Mouse (Mus musculus) layer of hippocampus, adult 9-10 months (tissue): ENCODE measurements around the gene Ccdc177.
A peak's percentile ranks its signal among the peaks of the same experiment; 100 is the strongest.

ENCODE experiments used
- DNase-seq: peaks from one replicate; pipeline ENCODE4 v3.0.0; 2022; ENCODE audit warnings: low spot score

Ccdc177 gene

DNA sequence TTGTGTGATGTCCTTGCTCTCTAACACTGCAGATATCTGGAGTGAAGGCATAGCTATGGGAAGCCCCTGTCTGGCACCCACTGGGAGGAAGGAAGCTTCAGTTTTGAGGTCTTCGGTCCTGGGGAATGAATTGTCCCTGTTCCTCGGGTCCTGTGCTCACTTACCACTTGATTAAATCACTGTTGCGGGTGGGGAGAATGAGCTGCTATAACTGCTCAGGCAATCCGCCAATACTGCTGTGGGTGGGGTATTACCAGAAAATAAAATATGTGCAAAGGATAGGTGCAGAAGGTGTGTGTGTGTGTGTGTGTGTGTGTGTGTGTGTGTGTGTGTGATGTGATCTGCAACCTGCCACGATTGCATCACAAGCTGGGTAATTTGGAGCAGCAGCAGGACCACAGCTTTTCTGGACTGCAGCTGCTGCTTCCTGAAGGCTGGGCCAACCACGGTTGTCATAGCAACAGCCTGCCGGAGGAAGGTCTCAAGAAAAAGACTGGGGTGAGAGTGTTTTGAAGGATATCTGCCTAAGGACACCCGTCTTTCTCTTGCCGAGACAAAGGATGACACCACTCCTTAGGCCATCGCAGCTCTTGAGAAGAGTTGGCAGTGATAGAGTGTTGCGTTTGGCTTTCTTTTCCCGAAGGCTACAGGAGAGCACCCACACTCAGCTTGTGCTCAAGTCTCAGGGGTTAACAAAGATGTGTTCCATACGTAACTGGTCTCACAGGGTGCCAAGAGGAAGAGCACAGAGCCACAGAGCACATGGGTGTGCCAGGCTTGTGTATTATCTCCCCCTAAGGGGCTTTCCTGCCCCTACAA lies 23.8 kb downstream of the Ccdc177 start:
- DNase-seq, result no peak

DNA sequence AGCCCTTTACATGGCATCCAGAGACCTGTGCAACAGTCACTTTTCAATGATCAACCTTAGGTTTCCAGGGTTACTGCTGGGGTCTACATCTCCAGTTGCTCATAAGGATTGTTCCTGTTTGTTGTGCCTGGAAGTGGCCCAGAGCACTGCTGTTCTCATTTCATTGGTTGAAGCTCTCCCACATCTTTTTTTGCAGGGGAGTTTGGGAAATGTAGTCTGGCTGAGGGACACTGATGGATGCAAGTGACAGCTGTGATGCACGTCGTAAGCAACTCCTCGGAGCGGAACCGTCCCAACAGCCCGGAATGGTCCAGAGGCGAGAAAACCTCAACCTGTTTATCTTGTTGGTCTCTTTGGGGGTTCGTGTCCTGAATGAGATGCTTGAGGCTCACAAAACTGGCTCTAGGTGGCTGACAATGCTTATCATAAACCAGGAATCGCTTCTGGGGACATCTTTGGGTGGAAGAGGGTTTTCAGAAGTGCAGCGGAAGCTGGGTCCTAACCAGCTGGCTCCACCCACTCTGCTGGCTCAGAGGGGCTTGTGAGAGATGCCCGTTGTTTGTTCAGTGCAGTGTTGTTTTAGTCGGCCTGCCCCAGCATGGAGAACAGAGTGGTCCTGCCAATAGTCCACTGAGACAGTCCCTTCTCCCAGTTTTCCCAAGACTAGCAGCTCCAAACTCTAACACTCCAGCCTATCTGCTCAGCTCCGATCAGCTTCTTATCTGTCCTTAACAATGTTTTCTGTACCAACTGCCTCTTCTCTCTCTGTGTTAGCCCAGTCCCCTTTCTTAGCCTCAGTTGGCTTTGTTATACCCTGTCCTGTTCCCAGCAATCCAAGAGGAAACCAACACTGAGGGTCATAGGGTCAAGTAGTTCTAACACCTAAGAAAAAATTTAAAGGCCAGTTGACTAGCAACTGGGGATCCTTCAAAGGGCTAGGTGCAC lies 25.7 kb downstream of the Ccdc177 start:
- DNase-seq, result no peak

DNA sequence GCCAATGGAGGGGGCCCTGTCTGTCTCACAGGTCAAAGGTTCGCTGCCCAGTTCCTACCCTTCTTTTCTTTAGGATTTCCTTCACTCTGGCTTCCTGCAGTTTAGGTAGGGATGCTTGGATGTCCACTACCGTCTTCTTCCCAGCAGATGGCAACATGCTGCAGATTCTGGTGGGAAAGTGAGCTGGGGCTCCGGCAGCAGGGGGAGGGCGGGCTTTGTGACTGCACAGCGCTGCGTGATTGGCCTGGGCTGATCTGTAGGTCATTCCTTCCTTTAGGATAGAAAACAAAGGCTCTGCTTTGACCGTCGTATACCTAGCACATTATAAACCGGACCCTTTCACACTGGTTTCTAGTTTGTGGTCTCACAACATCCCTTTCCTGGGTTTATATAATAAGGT lies 29.9 kb downstream of the Ccdc177 start:
- DNase-seq, result no peak

DNA sequence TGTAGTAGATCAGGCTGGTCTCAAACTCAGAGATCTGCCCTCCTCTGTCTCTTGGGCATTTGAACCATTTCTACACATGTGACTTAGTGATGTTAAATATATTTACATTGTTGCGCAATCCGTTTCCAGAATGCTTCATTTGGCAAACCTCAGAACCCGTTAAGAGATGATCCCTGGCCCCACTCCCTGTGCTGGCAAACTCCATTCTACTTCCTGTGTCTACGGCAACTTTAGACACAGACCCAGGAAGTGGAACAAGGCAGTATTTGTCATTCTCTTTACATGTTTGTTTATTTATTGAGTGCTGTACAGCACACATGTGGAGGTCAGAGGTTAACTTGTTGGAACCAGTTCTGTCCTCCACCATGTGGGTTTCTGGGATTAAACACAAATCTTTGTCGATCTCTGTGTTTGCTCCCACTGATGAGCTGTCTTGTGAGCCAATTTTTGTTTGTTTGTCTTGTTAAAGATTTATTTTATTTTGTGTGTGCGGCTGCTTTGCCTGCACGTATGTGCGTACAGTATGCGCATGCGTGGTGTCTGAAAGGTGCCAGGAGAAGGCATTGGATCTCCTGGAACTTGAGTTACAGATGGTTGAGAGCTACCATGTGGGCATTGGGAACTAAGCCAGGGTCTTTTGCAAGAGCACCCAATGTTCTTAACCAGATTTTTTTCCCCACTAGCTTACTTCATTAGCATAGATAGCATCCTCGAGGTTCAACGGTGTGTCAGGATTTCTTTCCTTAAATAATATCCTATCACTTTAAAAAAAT lies 30.5 kb downstream of the Ccdc177 start:
- peak; percentile 45 for DNase-seq

DNA sequence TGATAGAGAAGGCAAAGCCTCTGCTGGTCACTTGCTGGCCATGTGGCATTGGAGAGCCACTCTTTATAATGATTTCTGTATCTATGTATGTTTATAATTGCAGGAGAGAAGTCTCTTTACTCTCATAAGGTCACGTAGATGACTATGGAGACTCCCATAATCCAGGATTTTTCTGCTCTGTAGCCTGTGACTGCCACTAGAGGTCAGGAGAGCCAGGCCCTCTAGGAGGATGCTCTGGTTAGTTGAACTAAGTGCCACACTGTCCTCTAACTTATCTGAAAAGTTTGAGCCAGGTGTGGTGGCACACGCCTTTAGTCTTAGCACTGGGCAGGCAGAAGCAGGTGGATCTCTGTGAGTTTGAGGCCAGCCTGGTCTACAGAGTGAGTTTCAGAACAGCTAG lies 31.7 kb downstream of the Ccdc177 start:
- no peak for DNase-seq

DNA sequence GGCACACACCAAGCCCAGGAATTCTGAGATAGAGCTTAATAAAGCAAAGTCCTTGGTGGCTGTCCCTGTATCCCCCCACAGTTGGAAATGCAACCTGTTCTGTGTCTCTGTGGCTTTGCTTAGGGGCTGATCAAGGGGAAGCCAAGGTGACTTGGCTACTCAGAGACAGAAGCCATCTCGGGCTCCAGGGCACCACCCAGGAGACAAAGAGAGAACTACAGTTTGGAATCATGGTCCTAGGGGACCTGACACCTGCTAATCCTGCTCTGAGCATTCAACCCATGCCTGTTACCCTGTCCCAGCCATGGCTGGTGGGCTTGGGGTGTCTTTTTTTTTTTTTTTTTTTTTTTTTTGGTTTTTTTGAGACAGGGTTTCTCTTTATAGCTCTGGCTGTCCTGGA lies 32.3 kb downstream of the Ccdc177 start:
- DNase-seq, result no peak

DNA sequence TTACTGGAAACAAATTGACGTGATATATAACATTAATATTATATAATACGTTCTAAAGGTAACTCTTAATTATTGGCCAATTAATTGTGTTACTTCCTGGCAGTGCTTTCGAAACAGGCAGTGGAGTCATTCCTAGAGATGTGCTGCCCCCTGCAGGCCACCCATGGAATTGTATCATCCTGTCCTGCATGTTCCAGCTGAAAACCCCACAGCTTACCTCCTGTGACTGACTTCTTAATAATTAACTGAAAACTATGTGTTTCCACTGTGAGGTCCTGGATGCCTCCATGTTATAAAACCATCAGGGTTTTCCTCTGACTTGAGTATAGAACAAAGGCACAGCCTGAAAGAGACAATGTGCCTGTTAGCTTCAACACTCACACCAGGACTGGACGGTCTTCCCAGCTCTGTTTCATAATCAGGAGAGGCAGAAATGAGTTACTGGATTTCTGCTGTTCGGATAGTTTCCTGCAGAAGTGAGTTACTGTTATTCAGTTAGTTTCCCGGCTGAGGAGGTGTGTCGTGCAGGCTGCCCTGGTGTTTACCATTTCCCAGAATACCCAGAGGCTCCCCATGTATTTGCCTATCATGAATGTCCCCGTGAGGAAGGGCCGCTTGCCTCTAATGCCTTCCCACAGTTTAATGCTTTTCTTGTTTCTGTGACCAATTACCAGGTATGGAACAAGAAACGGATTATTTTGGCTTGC lies 35.5 kb downstream of the Ccdc177 start:
- peak; percentile 79 for DNase-seq

DNA sequence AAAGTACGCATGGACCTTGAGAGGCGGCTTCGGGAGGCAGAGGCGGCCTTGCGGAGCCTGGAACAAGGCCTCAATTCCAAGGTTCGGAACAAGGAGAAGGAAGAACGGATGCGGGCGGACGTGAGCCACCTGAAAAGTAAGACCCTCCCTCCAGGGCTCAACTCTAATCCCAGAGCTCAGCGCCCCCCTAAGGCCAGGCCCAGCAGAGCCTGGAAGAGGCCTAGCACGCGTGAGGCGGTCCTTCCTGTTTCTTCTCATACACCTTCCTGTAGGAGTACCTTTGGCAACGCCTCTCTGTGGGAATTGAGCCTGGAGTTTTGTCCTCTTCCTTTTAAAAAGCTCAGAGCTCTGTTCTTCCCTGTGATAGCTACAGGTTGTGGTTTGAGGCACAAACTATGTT lies 39.0 kb downstream of the Ccdc177 start:
- no peak for DNase-seq

DNA sequence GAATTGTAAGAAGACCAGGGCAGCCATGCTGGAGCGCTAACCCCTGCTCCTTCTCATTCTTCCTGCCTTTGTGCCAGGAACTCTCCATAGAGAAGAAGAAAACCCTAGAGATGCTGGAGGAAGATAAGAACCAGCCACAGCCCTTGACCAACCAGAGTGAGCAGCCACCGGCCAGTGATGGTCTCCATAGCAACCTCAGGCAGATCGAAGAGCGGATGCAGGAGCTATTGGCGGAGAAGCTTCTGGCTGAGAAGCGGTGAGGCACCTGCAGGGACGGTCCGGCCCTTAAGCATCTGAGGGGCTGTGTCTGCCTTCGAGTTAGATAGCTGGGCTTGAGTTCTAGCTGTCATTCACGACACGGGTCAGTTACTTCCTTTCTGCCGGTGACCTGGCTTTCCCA lies 40.0 kb downstream of the Ccdc177 start:
- no peak for DNase-seq

DNA sequence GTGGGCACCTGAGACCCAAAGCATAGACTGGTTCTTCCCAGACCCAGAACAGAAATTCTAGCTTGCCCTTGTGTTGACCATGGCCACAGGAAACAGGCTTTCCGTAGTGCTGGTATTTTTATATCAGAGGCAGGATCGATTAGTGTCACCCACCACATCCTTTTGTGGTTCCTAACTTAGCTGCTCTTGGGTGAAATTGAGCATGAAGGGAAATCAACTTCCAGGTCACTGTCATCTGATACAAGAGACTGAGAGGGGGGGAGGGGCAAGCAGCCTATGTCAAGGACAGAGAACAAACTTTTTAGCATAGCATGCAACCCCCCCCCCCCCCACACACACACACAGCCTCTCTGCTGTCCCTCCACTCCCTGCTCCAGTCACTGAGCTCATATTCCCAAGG lies 41.3 kb downstream of the Ccdc177 start:
- DNase-seq, result no peak

DNA sequence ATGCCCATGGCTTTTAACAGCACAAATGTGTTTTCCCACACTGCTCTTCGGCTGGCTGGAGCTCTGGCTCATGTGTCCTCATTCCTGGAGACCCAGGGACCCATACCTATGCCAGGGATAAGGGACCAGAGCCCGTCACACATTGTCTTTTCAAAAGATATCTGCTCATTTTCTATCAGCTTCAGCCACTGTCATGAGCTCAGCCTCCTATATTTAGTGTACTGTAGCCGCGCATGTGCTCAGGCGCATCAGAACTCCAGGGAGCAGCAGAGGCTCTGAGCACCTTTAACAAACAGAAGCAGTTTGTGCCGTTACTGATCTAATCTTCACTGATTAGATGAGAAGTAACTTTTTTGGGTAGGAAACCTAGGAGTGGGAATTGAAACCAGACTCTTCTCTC lies 44.6 kb downstream of the Ccdc177 start:
- DNase-seq, result no peak

DNA sequence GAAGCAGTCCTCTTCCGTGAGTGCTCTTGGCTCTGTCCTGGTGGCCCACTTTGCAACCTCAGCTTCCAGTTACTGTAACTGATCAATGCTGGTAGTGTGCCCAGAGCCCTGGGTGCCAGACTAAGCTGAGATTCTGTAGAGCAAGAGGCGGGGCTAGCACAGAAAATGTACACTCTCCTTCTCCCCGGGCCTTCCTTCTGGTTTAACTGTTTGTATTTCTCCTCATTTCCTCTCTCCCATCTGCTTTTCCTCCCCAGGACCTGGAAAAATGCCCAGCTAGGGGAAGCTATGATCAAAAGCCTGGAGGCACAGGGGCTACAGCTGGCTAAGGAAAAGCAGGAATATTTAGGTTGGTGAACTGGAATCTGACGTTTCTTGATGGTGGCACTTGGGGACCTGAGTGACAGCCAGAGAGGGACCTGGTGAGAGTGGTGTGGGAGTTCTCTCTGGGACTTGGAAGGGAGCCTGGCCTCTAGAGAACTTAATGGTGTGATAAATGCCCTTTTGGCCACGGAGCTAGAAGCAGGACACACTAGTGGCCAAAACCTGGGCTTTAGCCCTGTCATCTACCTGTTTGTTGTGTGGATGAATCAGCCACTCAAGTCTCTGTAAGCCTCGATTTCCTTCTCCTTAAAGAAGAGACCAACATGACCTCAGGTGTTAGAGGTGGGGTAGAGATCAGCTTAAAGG lies 53.4 kb downstream of the Ccdc177 start:
- DNase-seq, result no peak

DNA sequence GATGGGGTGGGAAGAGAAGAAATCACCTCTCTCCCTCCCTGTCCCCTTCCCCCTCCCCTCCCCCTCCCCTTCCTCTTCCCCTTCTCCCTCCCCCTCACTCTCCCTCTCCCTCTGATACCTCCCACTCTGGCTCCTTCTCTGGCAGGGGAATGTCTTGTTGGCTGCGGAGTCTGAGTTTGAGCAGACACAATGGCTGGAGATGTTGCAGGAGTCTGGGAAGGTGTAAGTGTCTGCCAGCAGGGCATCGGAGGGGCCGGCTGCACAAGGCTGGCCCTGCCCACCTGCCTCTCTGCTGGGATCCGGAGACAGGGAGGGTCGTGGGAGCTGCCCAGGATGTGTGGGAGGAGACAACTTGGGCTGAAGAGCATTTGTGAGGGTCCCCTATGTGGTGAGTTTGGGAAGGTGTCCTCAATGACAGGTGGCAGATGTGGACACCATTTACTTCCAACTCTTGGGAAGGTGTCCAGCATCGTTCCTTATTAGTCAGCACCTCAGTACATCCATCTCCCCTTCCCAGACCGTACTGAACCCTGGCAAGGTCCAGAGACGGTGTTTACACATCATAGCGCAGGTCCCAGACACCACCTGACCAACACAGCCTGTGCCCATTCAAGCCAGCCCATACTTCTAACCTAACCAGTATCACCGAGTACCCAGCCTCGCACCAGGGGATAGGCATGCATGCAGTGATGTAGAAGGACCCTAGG lies 54.1 kb downstream of the Ccdc177 start:
- no peak for DNase-seq
